20 mouse cellular contexts compared by ENCODE assay signal in the genomic region with DNA sequence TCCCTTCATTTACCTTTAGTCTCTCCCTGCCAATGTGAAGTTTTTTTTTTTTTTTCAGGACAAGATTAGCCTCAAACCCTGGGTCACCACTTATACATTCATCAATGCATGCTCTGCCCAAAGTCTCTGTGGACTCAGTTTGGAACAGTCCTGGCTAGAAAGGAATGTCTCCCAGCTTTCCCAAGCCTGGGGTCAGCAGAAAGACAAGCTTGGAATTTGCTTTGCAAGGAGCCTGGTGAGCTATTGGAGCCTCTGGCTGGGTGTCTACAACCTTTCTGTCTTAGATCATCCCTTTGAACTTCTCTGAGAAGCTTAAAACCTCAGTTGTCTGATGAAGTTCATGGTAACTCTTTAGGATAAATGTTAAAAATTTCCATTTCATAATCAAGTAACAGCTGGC. TPM values are rescaled to one million over a fixed set of nuclear protein-coding genes. Genes with fewer than 3 reads are reported as not detected.
"Had no signal": no experiment of that assay in that cellular context is flagged by ENCODE, and none has a peak within 500 bp of the region (broad histone marks: within the 10 kb centered on the region; RNA-seq: fewer than 3 reads in every experiment).

No protein-coding gene starts in this region.

- H3K4me3 ChIP-seq: kidney, embryonic 15.5 days; limb, embryonic 12.5 days; liver, embryonic 15.5 days; midbrain, embryonic 15.5 days; neural tube, embryonic 13.5 days had no signal

- H3K9me3 ChIP-seq: kidney, embryonic 15.5 days; limb, embryonic 12.5 days; liver, embryonic 15.5 days; midbrain, embryonic 15.5 days; neural tube, embryonic 13.5 days had no signal

- DNase-seq: kidney, adult 2 months; kidney, postnatal 36 days; layer of hippocampus, adult 9-11 months; layer of hippocampus, postnatal 36 days; lung, adult 2 months; lung, postnatal 4 days; retina, postnatal 1 day; right cerebral cortex, postnatal 4 days; spleen, adult 18-20 months; thymus, adult 18-20 months; thymus, postnatal 25 days had no signal

- H3K27ac ChIP-seq: kidney, embryonic 15.5 days; limb, embryonic 12.5 days; liver, embryonic 15.5 days; midbrain, embryonic 15.5 days; neural tube, embryonic 13.5 days had no signal

- H3K36me3 ChIP-seq: kidney, embryonic 15.5 days; limb, embryonic 12.5 days; liver, embryonic 15.5 days; midbrain, embryonic 15.5 days; neural tube, embryonic 13.5 days had no signal

- H3K4me1 ChIP-seq: kidney, embryonic 15.5 days; liver, embryonic 15.5 days; midbrain, embryonic 15.5 days; neural tube, embryonic 13.5 days had no signal

- H3K4me2 ChIP-seq: kidney, embryonic 15.5 days; limb, embryonic 12.5 days; liver, embryonic 11.5 days; liver, embryonic 15.5 days; midbrain, embryonic 11.5 days; midbrain, embryonic 15.5 days; neural tube, embryonic 13.5 days had no signal

- ATAC-seq: lung, postnatal 0 days; midbrain, embryonic 15.5 days had no signal

- H3K9ac ChIP-seq: kidney, embryonic 15.5 days; limb, embryonic 12.5 days; liver, embryonic 15.5 days; midbrain, embryonic 15.5 days; neural tube, embryonic 13.5 days had no signal

- H3K27me3 ChIP-seq: kidney, embryonic 15.5 days; limb, embryonic 12.5 days; liver, embryonic 15.5 days; midbrain, embryonic 15.5 days; neural tube, embryonic 13.5 days had no signal

RNA-seq across cellular contexts. Expression of gene Thbs2, which starts 36.9 kb away (rescaled TPM):
- total RNA-seq: monocyte, adult 5-6 weeks had no signal
